Mouse (Mus musculus) heart, embryonic 11.5 days (tissue): ENCODE measurements at regions not wholly inside any gene's neighbourhood (a gene's known extent, or its start where the extent isn't known, plus 50 kb on each side); places are given as distances from the start of the nearest gene placed in this dataset.

Source experiments
- ATAC-seq: fragments of 200-750 bp; cut with Nextera tagmentation; replicated peaks from 2 replicates; pipeline ENCODE4 v1.8.0; 2017; ENCODE audit warnings: moderate library complexity; ENCODE audit not compliant: insufficient number of reproducible peaks, low FRiP score, low TSS enrichment
- H3K27ac ChIP-seq: fragments of 300-500 bp; sonication (generic); 2 replicates; pipeline ENCODE4 v1.5.1; 2014; ENCODE audit warnings: mild to moderate bottlenecking, low read depth, low read length
- H3K27me3 ChIP-seq: fragments of 300-500 bp; sonication (generic); 2 replicates; pipeline ENCODE4 v1.6.1; 2014; ENCODE audit warnings: mild to moderate bottlenecking, low read length, mixed read lengths; ENCODE audit not compliant: control insufficient read depth, insufficient read depth
- H3K36me3 ChIP-seq: fragments of 300-500 bp; sonication (generic); 2 replicates; pipeline ENCODE4 v1.6.1; 2014; ENCODE audit warnings: mild to moderate bottlenecking, low read length, moderate library complexity, mixed read lengths; ENCODE audit not compliant: control insufficient read depth, insufficient read depth
- H3K4me1 ChIP-seq: fragments of 300-500 bp; sonication (generic); 2 replicates; pipeline ENCODE4 v1.6.1; 2014; ENCODE audit warnings: low read length; ENCODE audit not compliant: control insufficient read depth, insufficient read depth
- H3K4me2 ChIP-seq: fragments of 300-500 bp; sonication (generic); 2 replicates; pipeline ENCODE4 v1.6.1; 2014; ENCODE audit warnings: mild to moderate bottlenecking, moderate library complexity
- H3K4me3 ChIP-seq: fragments of 300-500 bp; sonication (generic); 2 replicates; pipeline ENCODE4 v1.5.1; 2014; ENCODE audit warnings: low read depth, low read length
- H3K9ac ChIP-seq: fragments of 300-500 bp; sonication (generic); 2 replicates; pipeline ENCODE4 v1.6.1; 2014; ENCODE audit warnings: mild to moderate bottlenecking, low read depth, low read length, moderate library complexity
- H3K9me3 ChIP-seq: fragments of 300-500 bp; sonication (generic); replicated peaks from 2 replicates; pipeline ENCODE4 v1.6.1; 2016; ENCODE audit warnings: low read length; ENCODE audit not compliant: control insufficient read depth
- WGBS: fragments of 180-500 bp; shearing (Covaris S2); extraction: QIAGEN DNeasy Blood & Tissue Kit; methylation state at CpG from one replicate; pipeline ENCODE4 v1.1.7; 2014; ENCODE audit not compliant: insufficient replicate concordance; 5-methylcytosine and 5-hydroxymethylcytosine counted together

DNA sequence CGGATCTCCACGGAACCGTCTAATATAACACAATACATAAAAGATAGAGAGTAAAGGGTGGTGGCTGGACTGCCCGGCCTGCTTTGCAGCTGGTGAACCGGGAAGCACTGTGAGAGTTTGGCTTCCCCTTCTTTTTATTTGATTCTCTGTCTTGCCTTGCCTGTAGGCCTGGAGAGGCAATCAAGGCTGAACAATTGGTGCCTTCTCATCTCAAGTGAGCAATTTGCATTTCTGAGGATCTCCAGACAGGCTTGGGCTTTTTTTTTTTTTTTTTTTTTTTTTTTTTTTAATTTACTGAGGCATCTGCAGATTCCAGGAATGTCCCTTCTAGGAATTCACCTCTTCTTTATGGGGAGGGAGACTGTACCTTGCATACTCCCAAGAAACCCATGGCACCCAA lies 51.1 kb upstream of the Lhx8 start:
- no peak overlapping the region for H3K4me2 ChIP-seq
- WGBS = 58% methylated on average over 5 of the region's 5 CpGs
- no peaks in the 10 kb centered on the region for H3K36me3 ChIP-seq
- no peak overlapping the region for H3K4me3 ChIP-seq
- no peaks in the 10 kb centered on the region for H3K9me3 ChIP-seq
- ATAC-seq = no peak
- H3K9ac ChIP-seq = no peak overlapping the region
- no peaks in the 10 kb centered on the region for H3K4me1 ChIP-seq
- no peak overlapping the region for H3K27ac ChIP-seq
- H3K27me3 ChIP-seq = no peaks in the 10 kb centered on the region
